Mouse (Mus musculus) MEL (cell line): ENCODE data around the gene Strn. TPM values are rescaled to one million over a fixed set of nuclear protein-coding genes. Genes with fewer than 3 reads are reported as not detected.

Experiments used
- DNase-seq: peaks from one replicate; pipeline ENCODE4 v3.0.0; 2011; ENCODE audit warnings: low read depth, low spot score
- H3K27ac ChIP-seq: 2 replicates; pipeline ENCODE4 v1.5.1; 2012; ENCODE audit warnings: low read depth, mild to moderate bottlenecking, control low read depth, low read length, moderate library complexity; ENCODE audit not compliant: control insufficient read depth
- H3K27me3 ChIP-seq, 2 experiments: fragments of 150-350 bp in 1 of 2; sonication (generic) in 1 of 2; 2 replicates each; pipeline ENCODE4 v1.6.1; 2012; ENCODE audit warnings: low read length in 2 of 2, mild to moderate bottlenecking in 2 of 2, improper control_type of control experiment in 1 of 2, moderate library complexity in 1 of 2; ENCODE audit not compliant: insufficient read depth in 2 of 2, control insufficient read depth in 1 of 2
- H3K36me3 ChIP-seq, 2 experiments: 2 replicates each; pipeline ENCODE4 v1.6.1; 2012 to 2014; ENCODE audit warnings: low read length in 2 of 2, improper control_type of control experiment in 1 of 2, inconsistent platforms in 1 of 2, mild to moderate bottlenecking in 1 of 2; ENCODE audit not compliant: insufficient read depth in 2 of 2, control insufficient read depth in 1 of 2
- H3K4me1 ChIP-seq, 2 experiments: fragments of 150-350 bp in 1 of 2; sonication (generic) in 1 of 2; 2 replicates each; pipeline ENCODE4 v1.6.1; 2012; ENCODE audit warnings: low read length in 2 of 2, improper control_type of control experiment in 1 of 2, mild to moderate bottlenecking in 1 of 2; ENCODE audit not compliant: insufficient read depth in 2 of 2, control insufficient read depth in 1 of 2
- H3K4me3 ChIP-seq, 2 experiments: fragments of 150-350 bp in 1 of 2; sonication (generic) in 1 of 2; 2 replicates each; pipeline ENCODE4 v1.5.1; 2012; ENCODE audit warnings: low read depth in 2 of 2, low read length in 2 of 2, mild to moderate bottlenecking in 2 of 2, moderate library complexity in 2 of 2, control low read depth in 1 of 2, improper control_type of control experiment in 1 of 2; ENCODE audit not compliant: control insufficient read depth in 1 of 2, insufficient read depth in 1 of 2
- H3K79me2 ChIP-seq: 2 replicates; pipeline ENCODE4 v1.6.1; 2012; ENCODE audit warnings: mild to moderate bottlenecking, low read length, moderate library complexity; ENCODE audit not compliant: control insufficient read depth, poor library complexity, insufficient read depth
- H3K9ac ChIP-seq: 2 replicates; pipeline ENCODE4 v1.6.1; 2012; ENCODE audit warnings: low read depth, mild to moderate bottlenecking, control low read depth, low read length, moderate library complexity; ENCODE audit not compliant: control insufficient read depth, poor library complexity, severe bottlenecking
- H3K9me3 ChIP-seq: fragments of 150-350 bp; sonication (generic); replicated peaks from 2 replicates; pipeline ENCODE4 v1.6.1; 2012; ENCODE audit warnings: mild to moderate bottlenecking, low read length, improper control_type of control experiment, moderate library complexity; ENCODE audit not compliant: insufficient read depth
- CHD2 ChIP-seq: IDR thresholded peaks from 2 replicates; pipeline ENCODE4 v1.6.1; 2011; ENCODE audit warnings: low read length, improper control_type of control experiment
- CTCF ChIP-seq, 3 experiments: IDR thresholded peaks in 2 of 3; conservative IDR thresholded peaks in 1 of 3; 2 replicates each; pipeline ENCODE4 v1.5.1; 2011 to 2012; ENCODE audit warnings: low read length in 3 of 3, low read depth in 2 of 3, mild to moderate bottlenecking in 2 of 3, improper control_type of control experiment in 1 of 3, inconsistent platforms in 1 of 3, mixed read lengths in 1 of 3, moderate library complexity in 1 of 3; ENCODE audit not compliant: control insufficient read depth in 1 of 3, insufficient read depth in 1 of 3, poor library complexity in 1 of 3, severe bottlenecking in 1 of 3
- E2F4 ChIP-seq: IDR thresholded peaks from 2 replicates; pipeline ENCODE4 v1.6.1; 2011; ENCODE audit warnings: low read depth, low read length, improper control_type of control experiment, borderline replicate concordance
- ELF1 ChIP-seq: IDR thresholded peaks from 2 replicates; pipeline ENCODE4 v1.6.1; 2014; ENCODE audit warnings: low read depth, mild to moderate bottlenecking, inconsistent platforms, low read length, improper control_type of control experiment, moderate library complexity
- EP300 ChIP-seq, 2 experiments: IDR thresholded peaks; 2 replicates each; pipeline ENCODE4 v1.6.1; 2011; ENCODE audit warnings: improper control_type of control experiment in 2 of 2, low read length in 2 of 2, low read depth in 1 of 2, mild to moderate bottlenecking in 1 of 2
- ETS1 ChIP-seq: IDR thresholded peaks from 2 replicates; pipeline ENCODE4 v1.6.1; 2012; ENCODE audit warnings: low read depth, mild to moderate bottlenecking, inconsistent platforms, low read length, improper control_type of control experiment, moderate library complexity
- JUND ChIP-seq: IDR thresholded peaks from 2 replicates; pipeline ENCODE4 v1.6.1; 2011; ENCODE audit warnings: low read depth, mild to moderate bottlenecking, improper control_type of control experiment, low read length
- MAZ ChIP-seq: IDR thresholded peaks from 2 replicates; pipeline ENCODE4 v1.6.1; 2012; ENCODE audit warnings: low read depth, mild to moderate bottlenecking, inconsistent platforms, low read length, improper control_type of control experiment
- MXI1 ChIP-seq: IDR thresholded peaks from 2 replicates; pipeline ENCODE4 v1.6.1; 2011; ENCODE audit warnings: mild to moderate bottlenecking, low read depth, low read length, improper control_type of control experiment
- MYC ChIP-seq: IDR thresholded peaks from 2 replicates; pipeline ENCODE4 v1.6.1; 2011; ENCODE audit warnings: low read depth, mild to moderate bottlenecking, low read length, improper control_type of control experiment, moderate library complexity
- NELFE ChIP-seq: IDR thresholded peaks from 2 replicates; pipeline ENCODE4 v1.6.1; 2011; ENCODE audit warnings: low read depth, low read length, improper control_type of control experiment
- RCOR1 ChIP-seq: IDR thresholded peaks from 2 replicates; pipeline ENCODE4 v1.6.1; 2012; ENCODE audit warnings: low read depth, mild to moderate bottlenecking, inconsistent platforms, low read length, improper control_type of control experiment
- SIN3A ChIP-seq: IDR thresholded peaks from 2 replicates; pipeline ENCODE4 v1.6.1; 2012; ENCODE audit warnings: low read length, improper control_type of control experiment, inconsistent platforms
- TBP ChIP-seq: IDR thresholded peaks from 2 replicates; pipeline ENCODE4 v1.8.0; 2011; ENCODE audit warnings: low read depth, low read length, improper control_type of control experiment
- TCF12 ChIP-seq: IDR thresholded peaks from 2 replicates; pipeline ENCODE4 v1.6.1; 2014; ENCODE audit warnings: low read depth, mild to moderate bottlenecking, inconsistent platforms, low read length, improper control_type of control experiment, moderate library complexity
- UBTF ChIP-seq: IDR thresholded peaks from 2 replicates; pipeline ENCODE4 v1.6.1; 2012; ENCODE audit warnings: low read depth, mild to moderate bottlenecking, inconsistent platforms, low read length, improper control_type of control experiment, moderate library complexity, borderline replicate concordance; ENCODE audit not compliant: insufficient read depth
- USF1 ChIP-seq: IDR thresholded peaks from 2 replicates; pipeline ENCODE4 v1.6.1; 2014; ENCODE audit warnings: low read depth, mild to moderate bottlenecking, inconsistent platforms, low read length, improper control_type of control experiment, moderate library complexity
- USF2 ChIP-seq, 2 experiments: IDR thresholded peaks; 2 replicates each; pipeline ENCODE4 v1.6.1; 2011 to 2012; ENCODE audit warnings: improper control_type of control experiment in 2 of 2, low read length in 2 of 2, borderline replicate concordance in 1 of 2, inconsistent platforms in 1 of 2, low read depth in 1 of 2, mild to moderate bottlenecking in 1 of 2; ENCODE audit not compliant: insufficient read depth in 1 of 2
- ZC3H11A ChIP-seq: IDR thresholded peaks from 2 replicates; pipeline ENCODE4 v1.6.1; 2012; ENCODE audit warnings: low read depth, mild to moderate bottlenecking, inconsistent platforms, low read length, improper control_type of control experiment
- ZKSCAN1 ChIP-seq: IDR thresholded peaks from 2 replicates; pipeline ENCODE4 v1.6.1; 2012; ENCODE audit warnings: low read depth, mild to moderate bottlenecking, inconsistent platforms, low read length, improper control_type of control experiment, moderate library complexity
- ZMIZ1 ChIP-seq: IDR thresholded peaks from 2 replicates; pipeline ENCODE4 v1.6.1; 2012; ENCODE audit warnings: low read depth, mild to moderate bottlenecking, inconsistent platforms, low read length, improper control_type of control experiment, moderate library complexity
- ZNF384 ChIP-seq: IDR thresholded peaks from 2 replicates; pipeline ENCODE4 v1.6.1; 2012; ENCODE audit warnings: low read depth, mild to moderate bottlenecking, inconsistent platforms, low read length, improper control_type of control experiment
- polyA plus RNA-seq, 2 experiments: library from polyadenylated mRNA; stranded (reverse) in 1 of 2; unstranded in 1 of 2; fragments of >175 nt in 1 of 2; fragments of >200 nt in 1 of 2; gene quantifications; 2 replicates each; pipeline versions ENCODE4 v1.2.1 to v1.2.4; 2012; ENCODE audit warnings: low replicate concordance in 2 of 2, low read depth in 1 of 2; ENCODE audit not compliant: insufficient read length in 2 of 2, insufficient read depth in 1 of 2, missing spikeins in 1 of 2
- total RNA-seq: library from RNA; depleted of rRNA; stranded (reverse); fragments of 300-350 nt; gene quantifications from 2 replicates; pipeline ENCODE4 v1.2.3, GENCODE M21; 2012

Gene Strn
- total and polyA plus RNA-seq, 3 experiments = 10.2 to 13.9 TPM; not detected in 1

DNA sequence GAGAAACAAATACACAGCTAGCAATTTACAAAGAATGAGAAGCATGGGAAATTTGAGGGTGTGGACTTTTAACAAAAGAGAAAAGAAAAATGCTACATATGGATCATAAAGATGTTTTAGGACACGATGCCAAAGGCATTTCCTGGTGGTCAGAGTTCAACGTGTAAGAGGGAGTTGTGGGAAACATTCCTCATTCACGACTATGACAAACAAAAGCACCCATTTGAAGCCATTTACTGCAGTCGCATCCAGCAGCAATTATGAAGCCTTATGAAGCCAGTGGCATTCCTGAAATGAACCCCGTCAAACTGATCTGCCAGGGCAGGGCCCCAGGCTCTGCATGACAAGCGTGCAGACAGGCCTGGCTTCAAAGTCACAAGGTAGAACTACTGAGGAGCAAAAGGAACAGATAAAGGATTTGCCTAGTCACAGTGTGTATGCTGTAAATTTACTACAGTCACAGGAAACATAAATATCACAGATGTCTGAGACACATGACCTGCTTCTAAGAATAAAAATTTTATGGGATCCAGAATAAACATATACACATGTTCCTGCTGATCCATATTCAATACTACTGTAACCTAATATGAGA, 12.4 kb downstream of the Strn start (continued):
- TF ChIP-seq ZNF384 (no peak), MYC (no peak), JUND (no peak)
- TF ChIP-seq, all 39 proteins: peak for 13

DNA sequence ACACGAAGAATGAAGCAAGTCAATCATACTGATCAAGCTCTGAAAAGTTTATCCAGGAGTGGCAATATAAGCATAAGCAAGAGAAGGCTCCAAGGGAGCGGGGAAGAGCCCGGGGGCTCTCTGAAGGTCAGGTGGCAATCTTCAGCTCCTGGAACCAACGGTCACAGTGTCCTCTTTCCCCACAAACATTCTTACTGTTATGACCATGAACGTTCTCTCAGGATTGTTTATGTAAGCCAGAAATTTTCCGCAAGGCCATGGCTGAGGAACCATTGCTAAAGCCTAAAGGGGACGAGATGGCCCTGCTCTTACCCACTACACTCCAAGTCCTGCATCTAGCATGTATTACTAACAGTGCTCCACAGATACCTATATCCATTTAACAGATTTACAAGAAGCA, 15.3 kb downstream of the Strn start:
- TF ChIP-seq ZC3H11A = no peak
- TF ChIP-seq SIN3A = no peak
- TF ChIP-seq ZKSCAN1 = no peak
- TF ChIP-seq TBP = no peak
- TF ChIP-seq USF2 (IDR thresholded peaks at IDR 0.05; ENCODE audit: borderline replicate concordance in 1 of 2, insufficient read depth in 1 of 2, low read depth in 1 of 2, low read length in 2 of 2) = no peak
- TF ChIP-seq NELFE = no peak
- no peak for TF ChIP-seq RCOR1
- no peak for TF ChIP-seq CHD2
- no peak for TF ChIP-seq USF1
- TF ChIP-seq ZMIZ1 = no peak
- no peak for TF ChIP-seq ETS1
- no peak for TF ChIP-seq E2F4
- no peaks in the 10 kb centered on the region for H3K27me3 ChIP-seq
- no peaks in the 10 kb centered on the region for H3K9me3 ChIP-seq
- peaks cover 2 to 10% of the 10 kb centered on the region in 2 experiments; a peak in 3 of 4 replicates for H3K36me3 ChIP-seq
- no peak overlapping the region for H3K4me3 ChIP-seq
- H3K79me2 ChIP-seq = peaks cover 6% of the 10 kb centered on the region; the same call in 1 of the 2 replicates
- no peak overlapping the region for H3K27ac ChIP-seq
- H3K4me1 ChIP-seq = peaks cover 4 to 7% of the 10 kb centered on the region in 2 experiments
- H3K9ac ChIP-seq = no peak overlapping the region
- no peak for DNase-seq

DNA sequence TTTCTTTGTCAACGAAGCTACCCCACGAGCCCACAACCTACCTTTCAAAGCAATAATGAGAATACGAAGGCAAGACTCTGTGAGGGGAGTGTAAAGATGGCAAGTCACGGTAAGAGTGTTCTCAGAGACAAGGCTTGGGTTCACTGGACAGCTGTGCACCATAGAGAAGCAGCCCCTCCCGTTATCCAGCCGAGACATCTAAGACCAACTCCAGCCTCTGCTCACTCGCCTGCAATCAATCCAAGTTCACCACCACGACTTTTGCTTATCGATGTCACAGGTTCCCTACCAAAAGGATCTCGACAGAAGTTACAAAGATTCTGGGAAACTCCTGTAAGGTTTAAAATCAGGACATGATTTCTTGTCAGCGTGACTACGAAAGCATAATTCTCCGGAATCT, 17.9 kb downstream of the Strn start:
- no peak for TF ChIP-seq CHD2
- TF ChIP-seq USF1 = no peak
- no peak for TF ChIP-seq EP300 (IDR thresholded peaks at IDR 0.05; ENCODE audit: low read depth in 1 of 2, low read length in 2 of 2)
- TF ChIP-seq ELF1 = no peak
- TF ChIP-seq TCF12 = no peak
- TF ChIP-seq ETS1 = no peak
- TF ChIP-seq RCOR1 = no peak
- no peak for TF ChIP-seq MXI1
- no peak for TF ChIP-seq MYC
- TF ChIP-seq CTCF (IDR thresholded peaks at IDR 0.05 in 2 of 3, conservative IDR thresholded peaks at IDR 0.05 in 1 of 3; ENCODE audit: control insufficient read depth in 1 of 3, insufficient read depth in 1 of 3, low read depth in 2 of 3, low read length in 3 of 3, poor library complexity in 1 of 3, severe bottlenecking in 1 of 3) = no peak
- no peak for TF ChIP-seq ZMIZ1
- TF ChIP-seq USF2 (IDR thresholded peaks at IDR 0.05; ENCODE audit: borderline replicate concordance in 1 of 2, insufficient read depth in 1 of 2, low read depth in 1 of 2, low read length in 2 of 2) = no peak
- no peak for TF ChIP-seq MAZ
- TF ChIP-seq UBTF = no peak
- TF ChIP-seq, all 39 proteins: peak for 0
- H3K27ac ChIP-seq = no peak overlapping the region
- no peaks in the 10 kb centered on the region for H3K9me3 ChIP-seq
- no peaks in the 10 kb centered on the region for H3K27me3 ChIP-seq
- DNase-seq = no peak
- peaks cover 0 to 2% of the 10 kb centered on the region in 2 experiments; a peak in 1 of 4 replicates for H3K36me3 ChIP-seq
- no peak overlapping the region for H3K4me3 ChIP-seq
- no peaks in the 10 kb centered on the region for H3K4me1 ChIP-seq
- H3K79me2 ChIP-seq = peaks cover 3% of the 10 kb centered on the region; the same call in 1 of the 2 replicates
- H3K9ac ChIP-seq = no peak overlapping the region
